Comparison of ENCODE assay signal across 9 mouse cellular contexts in genomic region chr9:41182550-41182949, GRCm38 (mm10). TPM values are rescaled to one million over a fixed set of nuclear protein-coding genes. Genes with fewer than 3 reads are reported as not detected.
DNase-seq lines count a peak whose midpoint lies in the region; ATAC-seq and TF ChIP-seq lines count a peak whose summit lies in the region.
"Had no signal": no experiment of that assay in that cellular context is flagged by ENCODE, and none has a peak within 500 bp of the region (broad histone marks: within the 10 kb centered on the region; RNA-seq: fewer than 3 reads in every experiment).

No protein-coding gene starts in this region.

- no peak overlapping the region for H3K9ac ChIP-seq in forebrain, embryonic 12.5 days
- H3K9ac ChIP-seq in forebrain, embryonic 11.5 days (ENCODE audit: low read length) = no peak overlapping the region
- H3K9ac ChIP-seq in hindbrain, embryonic 15.5 days = no peak overlapping the region

- no peaks in the 10 kb centered on the region for H3K9me3 ChIP-seq in forebrain, embryonic 12.5 days
- H3K9me3 ChIP-seq in forebrain, embryonic 11.5 days (ENCODE audit: control insufficient read depth, low read length) = no peaks in the 10 kb centered on the region
- H3K9me3 ChIP-seq in hindbrain, embryonic 15.5 days = no peaks in the 10 kb centered on the region

- TF ChIP-seq CTCF in C2C12 (IDR thresholded peaks at IDR 0.05; ENCODE audit: control insufficient read depth, insufficient read depth, insufficient read length) = peak; percentile 21

- no peak overlapping the region for H3ac ChIP-seq in C2C12 (ENCODE audit: control insufficient read depth, insufficient read length, low read depth)

- DNase-seq in forebrain, embryonic 11.5 days (ENCODE audit: low spot score) = no peak
- peak; percentile 92 for DNase-seq in cerebellum, adult 9-10 months
- DNase-seq in left cerebral cortex, adult 18-20 months (ENCODE audit: low spot score in 2 of 2) = peak; percentile 26 to 52
- peak; percentile 35 to 44 for DNase-seq in natural killer cell, adult 2 months (ENCODE audit: low spot score in 2 of 2)
- peak; percentile 47 for DNase-seq in thymus, postnatal 25 days

- H3K27me3 ChIP-seq in forebrain, embryonic 12.5 days = no peaks in the 10 kb centered on the region
- H3K27me3 ChIP-seq in forebrain, embryonic 11.5 days (ENCODE audit: control insufficient read depth, insufficient read depth, low read length) = no peaks in the 10 kb centered on the region
- H3K27me3 ChIP-seq in C2C12 (ENCODE audit: control insufficient read depth, insufficient read depth, insufficient read length) = no peaks in the 10 kb centered on the region
- no peaks in the 10 kb centered on the region for H3K27me3 ChIP-seq in hindbrain, embryonic 15.5 days

- peaks cover 3% of the 10 kb centered on the region; the same call in 1 of the 2 replicates for H3K4me1 ChIP-seq in forebrain, embryonic 12.5 days
- H3K4me1 ChIP-seq in forebrain, embryonic 11.5 days (replicated peaks; ENCODE audit: control insufficient read depth, insufficient read depth, low read length) = no peaks in the 10 kb centered on the region
- H3K4me1 ChIP-seq in hindbrain, embryonic 15.5 days (replicated peaks) = no peaks in the 10 kb centered on the region

- 0 out of 2 replicates have a peak, but pooled peaks have one; percentile 44 for ATAC-seq in forebrain, embryonic 12.5 days (ENCODE audit: low FRiP score)
- no peak for ATAC-seq in forebrain, embryonic 11.5 days (replicated peaks; ENCODE audit: low FRiP score)
- peak; percentile 88 for ATAC-seq in hindbrain, embryonic 15.5 days (ENCODE audit: low FRiP score, low read depth)

- H3K79me2 ChIP-seq in C2C12 (ENCODE audit: control insufficient read depth, insufficient read depth) = no peaks in the 10 kb centered on the region

- H3K27ac ChIP-seq in forebrain, embryonic 12.5 days = no peak overlapping the region
- no peak overlapping the region for H3K27ac ChIP-seq in forebrain, embryonic 11.5 days (ENCODE audit: low read depth, low read length)
- no peak overlapping the region for H3K27ac ChIP-seq in hindbrain, embryonic 15.5 days (replicated peaks)

- no peaks in the 10 kb centered on the region for H3K36me3 ChIP-seq in forebrain, embryonic 12.5 days (replicated peaks)
- no peaks in the 10 kb centered on the region for H3K36me3 ChIP-seq in forebrain, embryonic 11.5 days (ENCODE audit: control insufficient read depth, insufficient read depth, low read length)
- no peaks in the 10 kb centered on the region for H3K36me3 ChIP-seq in C2C12 (ENCODE audit: control insufficient read depth, insufficient read depth)
- H3K36me3 ChIP-seq in hindbrain, embryonic 15.5 days = no peaks in the 10 kb centered on the region

- H3K79me3 ChIP-seq in C2C12 (ENCODE audit: low read depth) = no peaks in the 10 kb centered on the region

- H3K4me3 ChIP-seq in forebrain, embryonic 12.5 days (replicated peaks) = no peak overlapping the region
- no peak overlapping the region for H3K4me3 ChIP-seq in forebrain, embryonic 11.5 days (ENCODE audit: low read depth, low read length)
- H3K4me3 ChIP-seq in C2C12 (ENCODE audit: insufficient read depth, poor library complexity, severe bottlenecking) = no peak overlapping the region
- H3K4me3 ChIP-seq in hindbrain, embryonic 15.5 days = no peak overlapping the region
- H3K4me3 ChIP-seq: myocyte had no signal

- H3K4me2 ChIP-seq in forebrain, embryonic 12.5 days = no peak overlapping the region
- H3K4me2 ChIP-seq in forebrain, embryonic 11.5 days (ENCODE audit: low read depth, low read length, severe bottlenecking) = no peak overlapping the region
- H3K4me2 ChIP-seq in hindbrain, embryonic 15.5 days = no peak overlapping the region

TF ChIP-seq in C2C12, 6 proteins besides CTCF, POLR2A, EP300 and RAD21:
- TF ChIP-seq CEBPB (IDR thresholded peaks at IDR 0.05; ENCODE audit: low read depth) = no peak
- no peak for TF ChIP-seq MYOD1 (IDR thresholded peaks at IDR 0.05; ENCODE audit: control insufficient read depth, insufficient read length, low read depth)
- TF ChIP-seq USF1 (IDR thresholded peaks at IDR 0.05; ENCODE audit: low read depth) = no peak
- TF ChIP-seq FOSL1 (IDR thresholded peaks at IDR 0.05; ENCODE audit: insufficient read depth, low read length, poor library complexity, severe bottlenecking) = no peak
- no peak for TF ChIP-seq MAX (IDR thresholded peaks at IDR 0.05)
- no peak for TF ChIP-seq MYOG (IDR thresholded peaks at IDR 0.05; ENCODE audit: control insufficient read depth, extremely low read depth, insufficient read length)

RNA-seq across cellular contexts. Expression of gene Ubash3b, which starts 21.1 kb away (rescaled TPM):
- 8.1 and 9.9 TPM in 2 replicates for polyA plus RNA-seq in forebrain, embryonic 12.5 days (2016; fragmentation: Nextera tagmentation; extraction: Ambion mirVana)
- 7.4 and 8.3 TPM in 2 replicates for polyA plus RNA-seq in forebrain, embryonic 11.5 days (2014; fragmentation: Nextera tagmentation; extraction: Ambion mirVana)
- 3.2 TPM for polyA plus RNA-seq in C2C12 (2012; fragmentation: generic; extraction: Trizol)
- 24.6 and 27.3 TPM in 2 replicates for polyA plus RNA-seq in hindbrain, embryonic 15.5 days (2015; fragmentation: Nextera tagmentation; extraction: Ambion mirVana)
- 10 to 100 TPM; 24.7 to 26.0 TPM for total RNA-seq in left cerebral cortex, adult 18-20 months (2021)
